Mouse (Mus musculus): ENCODE measurements at regions not wholly inside any gene's neighbourhood (a gene's known extent, or its start where the extent isn't known, plus 50 kb on each side); places are given as distances from the start of the nearest gene placed in this dataset.
A peak's percentile ranks its signal among the peaks of the same experiment; 100 is the strongest.

- no peak for DNase-seq (ENCODE audit: low spot score in 2 of 2)
Measured at GRCm38 (mm10) chr11:45787408-45787807, 64.4 kb upstream of the Clint1 start.

GRCm38 (mm10) chr11:45789886-45790285 lies 62.0 kb upstream of the Clint1 start:
- DNase-seq (ENCODE audit: low spot score in 2 of 2): no peak

- DNase-seq (ENCODE audit: low spot score in 2 of 2): no peak
Measured at GRCm38 (mm10) chr11:45790504-45790903, 61.3 kb upstream of the Clint1 start.

GRCm38 (mm10) chr11:45791696-45792095 lies 60.2 kb upstream of the Clint1 start:
- DNase-seq (ENCODE audit: low spot score in 2 of 2): no peak

- peak in 1 of 2 experiments; percentile 10 for DNase-seq (ENCODE audit: low spot score in 2 of 2)
Measured at GRCm38 (mm10) chr11:45794361-45794981, 57.4 kb upstream of the Clint1 start.

- no peak for DNase-seq (ENCODE audit: low spot score in 2 of 2)
Measured at GRCm38 (mm10) chr11:45795322-45795721, 56.5 kb upstream of the Clint1 start.

- peak; percentile 15 to 45 for DNase-seq (ENCODE audit: low spot score in 2 of 2)
Measured at GRCm38 (mm10) chr11:45795731-45796130, 56.1 kb upstream of the Clint1 start.

GRCm38 (mm10) chr11:45799732-45800386 lies 52.0 kb upstream of the Clint1 start:
- no peak for DNase-seq (ENCODE audit: low spot score in 2 of 2)
